Mouse (Mus musculus) kidney, embryonic 14.5 days (tissue): ENCODE measurements around the gene Ppm1l. TPM values are rescaled to one million over a fixed set of nuclear protein-coding genes. Genes with fewer than 3 reads are reported as not detected.

Experiments used
- ATAC-seq: fragments of 200-750 bp; cut with Nextera tagmentation; 2 replicates; pipeline ENCODE4 v1.8.0; 2017; ENCODE audit warnings: moderate number of reproducible peaks, mild to moderate bottlenecking, moderate TSS enrichment, moderate library complexity; ENCODE audit not compliant: low FRiP score, low TSS enrichment
- H3K27ac ChIP-seq: fragments of 300-500 bp; sonication (generic); 2 replicates; pipeline ENCODE4 v1.5.1; 2014; ENCODE audit warnings: low read depth, mild to moderate bottlenecking, low read length, moderate library complexity, mixed read lengths
- H3K27me3 ChIP-seq: fragments of 300-500 bp; sonication (generic); 2 replicates; pipeline ENCODE4 v1.6.1; 2014; ENCODE audit warnings: mild to moderate bottlenecking, low read length; ENCODE audit not compliant: control insufficient read depth, insufficient read depth
- H3K36me3 ChIP-seq: fragments of 300-500 bp; sonication (generic); 2 replicates; pipeline ENCODE4 v1.6.1; 2014; ENCODE audit warnings: low read length, mixed read lengths; ENCODE audit not compliant: control insufficient read depth, insufficient read depth
- H3K4me1 ChIP-seq: fragments of 300-500 bp; sonication (generic); 2 replicates; pipeline ENCODE4 v1.6.1; 2014; ENCODE audit warnings: low read length, mixed read lengths; ENCODE audit not compliant: control insufficient read depth, insufficient read depth
- H3K4me2 ChIP-seq: fragments of 300-500 bp; sonication (generic); replicated peaks from 2 replicates; pipeline ENCODE4 v1.6.1; 2014; ENCODE audit warnings: low read depth, mild to moderate bottlenecking, low read length
- H3K4me3 ChIP-seq: fragments of 300-500 bp; sonication (generic); 2 replicates; pipeline ENCODE4 v1.5.1; 2014; ENCODE audit warnings: mild to moderate bottlenecking, low read length
- H3K9ac ChIP-seq: fragments of 300-500 bp; sonication (generic); 2 replicates; pipeline ENCODE4 v1.6.1; 2014; ENCODE audit warnings: low read depth, mild to moderate bottlenecking, low read length, moderate library complexity
- H3K9me3 ChIP-seq: fragments of 300-500 bp; sonication (generic); 2 replicates; pipeline ENCODE4 v1.6.1; 2016; ENCODE audit warnings: low read length; ENCODE audit not compliant: control insufficient read depth
- WGBS: fragments of 180-500 bp; shearing (Covaris S2); extraction: QIAGEN DNeasy Blood & Tissue Kit; methylation state at CpG from one replicate; pipeline ENCODE4 v1.1.7; 2014; 5-methylcytosine and 5-hydroxymethylcytosine counted together
- polyA plus RNA-seq: library from polyadenylated mRNA; unstranded; fragments of >200 nt; fragmentation: Nextera tagmentation; extraction: Ambion mirVana; gene quantifications from 2 replicates; pipeline ENCODE4 v1.2.1, GENCODE M21; 2014

The Ppm1l gene
- polyA plus RNA-seq, 1 experiment from 2014 or later = 6.7 TPM

DNA sequence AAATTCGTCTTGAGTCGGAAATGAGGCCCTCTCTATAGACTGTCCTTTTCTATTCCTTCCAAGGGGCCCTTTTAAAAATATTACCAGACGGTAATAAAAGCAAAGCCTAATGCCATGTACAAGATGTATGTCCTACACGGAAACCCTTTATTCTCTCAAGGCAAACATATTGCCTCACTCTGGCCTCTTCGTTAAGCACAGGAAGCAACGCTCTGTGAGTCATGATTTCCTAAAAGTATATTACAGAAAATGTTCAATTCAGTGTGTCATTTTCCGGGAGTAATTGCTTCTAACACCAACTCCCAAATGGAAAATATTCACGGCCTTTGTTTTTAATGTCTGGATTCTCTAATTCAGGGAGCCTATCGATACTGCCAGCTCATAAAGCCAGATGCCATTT lies 202.5 kb downstream of the Ppm1l start:
- no peak for ATAC-seq
- no peaks in the 10 kb centered on the region for H3K36me3 ChIP-seq
- H3K4me2 ChIP-seq = no peak overlapping the region
- peaks cover 6% of the 10 kb centered on the region; the same call in 1 of the 2 replicates for H3K4me1 ChIP-seq
- 63% methylated on average over 9 of the region's 9 CpGs for WGBS
- H3K4me3 ChIP-seq = no peak overlapping the region
- no peak overlapping the region for H3K9ac ChIP-seq
- H3K27ac ChIP-seq = no peak overlapping the region
- no peaks in the 10 kb centered on the region for H3K27me3 ChIP-seq
- H3K9me3 ChIP-seq = no peaks in the 10 kb centered on the region

DNA sequence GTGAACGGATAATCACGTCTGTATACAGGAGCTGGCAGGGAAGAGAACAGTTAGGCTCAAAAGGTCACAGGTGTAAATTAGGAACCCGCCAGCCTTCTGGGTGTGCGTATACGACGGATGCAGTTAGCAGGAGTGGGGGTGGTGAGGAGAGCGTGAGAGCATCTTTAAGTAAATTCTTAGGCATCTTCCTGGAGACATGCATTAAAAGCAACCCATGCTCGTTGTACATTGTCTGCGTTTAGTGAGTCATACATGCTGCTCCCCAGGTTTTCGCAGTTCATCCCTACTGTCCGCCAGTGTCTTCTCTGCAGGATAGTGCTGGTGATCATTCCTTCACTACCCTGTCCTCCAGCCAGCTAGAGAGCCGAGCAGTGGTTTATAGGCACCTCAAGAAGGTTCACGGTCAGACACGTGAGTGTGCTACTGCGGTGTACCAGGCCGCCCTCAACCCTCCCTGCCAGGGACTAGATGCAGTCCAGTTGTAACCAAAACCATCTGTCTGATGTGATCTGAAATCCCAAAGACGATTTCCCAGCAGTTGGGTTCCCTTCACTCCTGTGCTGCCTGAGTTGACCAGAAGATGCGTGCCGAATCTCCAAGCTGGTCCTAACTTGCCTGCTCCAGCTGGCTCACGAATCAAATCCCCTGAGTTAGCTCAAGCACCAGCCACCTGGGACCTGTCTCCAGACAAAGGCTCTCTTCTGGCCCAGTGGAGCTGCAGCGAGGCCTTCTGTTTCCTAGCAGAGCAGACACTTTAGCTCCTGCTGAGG lies 203.3 kb downstream of the Ppm1l start:
- no peaks in the 10 kb centered on the region for H3K36me3 ChIP-seq
- H3K4me2 ChIP-seq = no peak overlapping the region
- 77% methylated on average over 21 of the region's 21 CpGs for WGBS
- no peak for ATAC-seq
- no peak overlapping the region for H3K4me3 ChIP-seq
- H3K9me3 ChIP-seq = no peaks in the 10 kb centered on the region
- H3K27me3 ChIP-seq = no peaks in the 10 kb centered on the region
- peaks cover 9% of the 10 kb centered on the region; the same call in 1 of the 2 replicates for H3K4me1 ChIP-seq
- no peak overlapping the region for H3K9ac ChIP-seq
- no peak overlapping the region for H3K27ac ChIP-seq

DNA sequence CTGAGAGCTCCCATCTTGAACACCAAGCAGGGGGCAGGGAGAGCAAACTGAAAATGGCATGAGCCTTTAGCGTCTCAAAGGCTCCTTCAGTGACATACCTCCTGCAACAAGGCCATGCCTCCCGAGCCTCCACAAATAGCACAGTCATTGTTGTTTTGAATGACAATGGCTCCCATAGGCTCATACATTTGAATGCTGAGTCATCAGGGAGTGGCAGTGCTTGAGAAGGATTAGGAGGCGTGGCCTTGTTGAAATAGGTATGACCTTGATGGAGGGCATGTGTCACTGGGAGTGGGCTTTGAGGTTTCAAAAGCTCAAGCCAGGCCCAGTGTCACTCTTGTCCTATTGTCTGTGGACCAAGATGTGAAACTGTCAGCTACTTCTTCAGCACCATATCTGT lies 205.6 kb downstream of the Ppm1l start:
- H3K36me3 ChIP-seq = no peaks in the 10 kb centered on the region
- no peak overlapping the region for H3K4me3 ChIP-seq
- H3K4me2 ChIP-seq = no peak overlapping the region
- H3K4me1 ChIP-seq = 0 out of 2 replicates have a peak, but pooled peaks cover 3% of the 10 kb centered on the region
- no peak for ATAC-seq
- H3K9ac ChIP-seq = no peak overlapping the region
- H3K27ac ChIP-seq = no peak overlapping the region
- WGBS = 92% methylated on average over 3 of the region's 3 CpGs
- no peaks in the 10 kb centered on the region for H3K9me3 ChIP-seq
- no peaks in the 10 kb centered on the region for H3K27me3 ChIP-seq

DNA sequence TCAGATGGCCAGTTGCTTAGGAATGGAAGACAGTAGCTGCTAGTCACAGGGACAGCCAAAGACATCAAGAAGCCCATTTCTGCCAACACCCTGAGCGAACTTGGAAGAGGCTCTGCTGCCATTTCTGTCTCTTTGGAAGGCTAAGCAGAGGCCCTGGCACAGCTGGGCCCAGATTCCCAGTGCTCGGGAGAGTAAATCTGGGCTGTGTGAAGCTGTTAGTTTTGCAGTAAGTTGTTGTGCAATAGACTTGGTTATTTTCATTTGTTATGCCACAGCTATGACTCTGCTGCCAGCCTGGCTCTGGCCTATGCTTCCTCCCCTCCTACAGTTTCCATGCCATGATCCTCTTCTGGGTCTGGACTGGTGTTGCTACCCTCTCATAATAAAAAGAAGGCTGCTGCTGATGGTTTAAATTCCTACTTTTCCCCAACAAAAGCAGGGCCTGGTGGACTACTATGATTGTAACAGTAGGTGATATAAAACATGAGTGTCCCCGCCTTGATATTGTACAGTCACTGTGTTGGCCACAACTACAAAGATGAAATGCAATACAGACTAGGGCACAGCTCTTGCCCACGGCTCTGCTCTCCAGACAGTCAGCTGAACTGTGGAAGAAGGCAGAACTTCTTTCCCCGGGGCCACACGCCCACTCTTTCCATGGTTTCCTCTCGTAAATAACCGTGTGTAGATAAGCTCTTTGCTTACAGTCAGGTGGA lies 207.9 kb downstream of the Ppm1l start:
- 75% methylated on average over 8 of the region's 8 CpGs for WGBS
- H3K4me3 ChIP-seq = no peak overlapping the region
- peak overlapping the region; percentile 30; the same call in 1 of the 2 replicates for H3K27ac ChIP-seq

DNA sequence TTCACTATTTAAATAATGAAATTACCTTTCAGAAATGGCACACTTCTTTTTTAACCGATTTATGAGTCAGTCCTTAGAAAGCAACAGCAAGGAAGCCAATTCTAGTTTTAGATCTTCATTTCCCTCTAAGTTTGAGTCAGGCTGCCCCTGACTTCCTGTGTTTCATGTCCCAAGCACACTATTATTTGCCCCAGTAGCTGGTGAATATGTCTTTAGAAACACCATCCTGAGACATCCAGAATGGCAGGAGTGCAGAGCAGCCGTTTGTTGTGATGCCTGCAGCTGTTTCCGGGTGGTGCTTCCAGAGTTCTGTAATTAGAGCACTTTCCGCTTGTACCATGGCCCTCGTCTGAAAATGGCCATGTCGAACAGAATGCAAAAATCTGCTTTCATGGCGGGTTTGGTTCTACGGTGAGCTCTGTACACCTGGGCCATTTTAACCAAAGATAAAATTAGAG lies 208.4 kb downstream of the Ppm1l start:
- ATAC-seq = no peak
- WGBS = 54% methylated on average over 8 of the region's 8 CpGs
- no peaks in the 10 kb centered on the region for H3K36me3 ChIP-seq

More for the DNA sequence above, 207.9 kb downstream of the Ppm1l start:
- no peak overlapping the region for H3K4me2 ChIP-seq
- H3K9me3 ChIP-seq = no peaks in the 10 kb centered on the region
- ATAC-seq = no peak
- H3K4me1 ChIP-seq = 0 out of 2 replicates have a peak, but pooled peaks cover 3% of the 10 kb centered on the region
- no peak overlapping the region for H3K9ac ChIP-seq
- H3K27me3 ChIP-seq = no peaks in the 10 kb centered on the region
- no peaks in the 10 kb centered on the region for H3K36me3 ChIP-seq

DNA sequence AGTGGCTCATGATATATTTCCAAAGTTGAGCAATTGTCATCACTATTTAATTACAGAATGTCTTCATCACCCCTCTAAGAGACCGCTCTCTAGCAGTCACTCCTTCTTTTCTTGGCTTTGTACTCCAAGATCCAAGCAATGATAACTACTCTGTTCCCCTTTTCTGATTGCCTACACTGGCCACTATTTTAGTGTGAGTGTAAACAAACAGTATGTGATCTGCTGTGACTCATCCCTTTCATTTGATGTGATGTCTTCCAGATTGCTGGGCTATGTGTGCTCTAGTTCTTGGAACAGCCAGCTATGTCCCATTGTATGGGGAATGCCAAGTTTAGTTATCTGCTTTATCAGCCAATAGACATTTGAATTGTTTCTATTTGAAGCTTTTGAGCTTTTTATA lies 210.7 kb downstream of the Ppm1l start:
- no peaks in the 10 kb centered on the region for H3K27me3 ChIP-seq
- no peak overlapping the region for H3K4me2 ChIP-seq
- H3K36me3 ChIP-seq = no peaks in the 10 kb centered on the region
- no peak for ATAC-seq
- no peak overlapping the region for H3K4me3 ChIP-seq
- H3K9me3 ChIP-seq = no peaks in the 10 kb centered on the region
- 92% methylated on average over 1 of the region's 1 CpGs for WGBS
- no peak overlapping the region for H3K27ac ChIP-seq
- 0 out of 2 replicates have a peak, but pooled peaks cover 3% of the 10 kb centered on the region for H3K4me1 ChIP-seq
- H3K9ac ChIP-seq = no peak overlapping the region

More for the DNA sequence above, 208.4 kb downstream of the Ppm1l start:
- no peaks in the 10 kb centered on the region for H3K27me3 ChIP-seq
- H3K4me2 ChIP-seq = no peak overlapping the region
- no peak overlapping the region; the same call in 1 of the 2 replicates for H3K27ac ChIP-seq
- no peak overlapping the region for H3K9ac ChIP-seq
- no peak overlapping the region for H3K4me3 ChIP-seq
- no peaks in the 10 kb centered on the region for H3K9me3 ChIP-seq
- H3K4me1 ChIP-seq = 0 out of 2 replicates have a peak, but pooled peaks cover 3% of the 10 kb centered on the region

DNA sequence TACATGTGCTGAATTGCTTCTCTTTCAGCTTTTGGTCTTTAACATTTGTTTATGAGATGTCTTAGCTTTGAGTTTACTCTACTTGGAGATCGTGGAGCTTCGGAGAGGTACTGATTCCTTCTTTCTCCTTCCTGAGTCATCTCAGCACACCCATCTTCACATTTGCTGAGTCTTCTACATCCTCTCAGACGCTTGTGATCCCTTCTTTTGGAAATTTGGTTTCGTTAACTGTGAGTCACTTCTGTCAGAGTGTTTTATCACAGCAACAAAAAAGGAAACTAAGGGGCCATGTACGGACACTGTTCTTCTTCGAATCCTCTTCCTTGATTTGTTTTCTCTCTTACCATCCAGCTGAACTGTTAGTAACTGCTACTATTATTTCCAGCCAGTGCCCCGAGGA lies 212.9 kb downstream of the Ppm1l start:
- WGBS = 63% methylated on average over 7 of the region's 7 CpGs
- Histone ChIP-seq H3K9me3 (no peaks in the 10 kb centered on the region), H3K27me3 (no peaks in the 10 kb centered on the region), H3K27ac (no peak overlapping the region), H3K4me1 (0 out of 2 replicates have a peak, but pooled peaks cover 2% of the 10 kb centered on the region), H3K4me3 (no peak overlapping the region), H3K9ac (no peak overlapping the region), H3K4me2 (no peak overlapping the region), H3K36me3 (no peaks in the 10 kb centered on the region)
- no peak for ATAC-seq

DNA sequence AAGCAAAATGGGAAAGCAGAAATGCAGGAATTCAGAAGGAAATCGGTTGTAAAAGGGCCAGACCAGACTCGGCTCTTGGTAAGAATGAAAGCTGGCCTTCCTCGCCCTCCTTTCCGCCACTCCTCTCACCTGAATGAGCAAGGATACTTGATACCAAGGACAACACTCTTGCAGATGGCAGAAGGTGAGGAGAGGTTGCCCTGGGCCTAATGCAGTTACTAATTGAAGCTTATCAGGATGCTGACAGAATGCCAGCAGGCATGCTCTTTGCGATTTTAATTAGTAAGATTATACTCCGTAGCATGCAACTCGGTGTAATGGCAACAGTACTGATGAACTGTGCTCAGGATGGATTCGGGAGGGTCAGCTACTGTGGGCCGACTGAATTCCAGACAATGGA lies 214.8 kb downstream of the Ppm1l start:
- no peak overlapping the region for H3K9ac ChIP-seq
- ATAC-seq = 0 out of 2 replicates have a peak, but pooled peaks have one; percentile 52
- H3K27ac ChIP-seq = no peak overlapping the region
- H3K9me3 ChIP-seq = no peaks in the 10 kb centered on the region
- no peaks in the 10 kb centered on the region for H3K36me3 ChIP-seq
- no peak overlapping the region for H3K4me2 ChIP-seq
- 47% methylated on average over 9 of the region's 9 CpGs for WGBS
- no peak overlapping the region for H3K4me3 ChIP-seq
- H3K4me1 ChIP-seq = no peaks in the 10 kb centered on the region
- no peaks in the 10 kb centered on the region for H3K27me3 ChIP-seq

DNA sequence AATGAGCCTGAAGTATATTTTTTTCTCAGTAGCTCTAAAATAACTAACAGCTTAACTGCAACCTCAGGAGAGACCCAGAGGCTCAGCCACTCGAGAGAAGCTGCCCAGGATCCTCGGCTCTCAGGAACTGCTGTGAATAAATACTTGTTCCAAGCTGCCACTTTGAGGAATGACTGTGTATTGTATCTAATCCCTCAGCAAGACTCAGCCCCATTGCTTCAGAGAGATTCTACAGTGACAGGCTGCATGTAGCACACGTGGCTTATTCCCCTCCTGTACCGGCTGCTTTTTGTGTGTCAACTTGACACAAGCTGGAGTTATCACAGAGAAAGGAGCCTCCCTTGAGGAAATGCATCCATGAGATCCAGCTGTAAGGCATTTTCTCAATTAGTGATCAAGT lies 216.0 kb downstream of the Ppm1l start:
- Histone ChIP-seq H3K27me3 (no peaks in the 10 kb centered on the region), H3K4me3 (no peak overlapping the region), H3K36me3 (no peaks in the 10 kb centered on the region), H3K9ac (no peak overlapping the region), H3K27ac (no peak overlapping the region), H3K9me3 (no peaks in the 10 kb centered on the region), H3K4me2 (no peak overlapping the region), H3K4me1 (no peaks in the 10 kb centered on the region)
- 68% methylated on average over 4 of the region's 4 CpGs for WGBS
- no peak for ATAC-seq
